Mouse (Mus musculus) lung, adult 2 months (tissue): ENCODE results near the gene Cd200r4. TPM values are rescaled to one million over a fixed set of nuclear protein-coding genes. Genes with fewer than 3 reads are reported as not detected.

ENCODE experiments used
- DNase-seq: peaks from one replicate; pipeline ENCODE4 v3.0.0; 2022
- H3K4me1 ChIP-seq: fragments of 200-500 bp; 2 replicates; pipeline ENCODE4 v1.6.1; 2011; ENCODE audit warnings: low read length; ENCODE audit not compliant: control insufficient read depth, insufficient read depth
- H3K4me3 ChIP-seq: fragments of 200-500 bp; replicated peaks from 2 replicates; pipeline ENCODE3; 2011; ENCODE audit warnings: low read depth, mild to moderate bottlenecking, control low read depth, low read length; ENCODE audit errors: extremely low read depth
- CTCF ChIP-seq: fragments of 200-500 bp; IDR thresholded peaks from 2 replicates; pipeline ENCODE4 v1.5.1; 2011; ENCODE audit warnings: mild to moderate bottlenecking, low read length, control low read depth; ENCODE audit not compliant: insufficient read depth
- POLR2A ChIP-seq: fragments of 200-500 bp; IDR thresholded peaks from 2 replicates; pipeline ENCODE4 v1.6.1; 2011; ENCODE audit warnings: low read depth, mild to moderate bottlenecking, control low read depth, low read length, borderline replicate concordance; ENCODE audit errors: extremely low read depth
- WGBS: fragments of 180-500 bp; shearing (Covaris S2); methylation state at CpG from one replicate; pipeline ENCODE4 v1.1.7; 2018; 5-methylcytosine and 5-hydroxymethylcytosine counted together
- polyA plus RNA-seq: library from polyadenylated mRNA; depleted of rRNA; stranded (reverse); fragments of >200 nt; gene quantifications from 2 replicates; pipeline ENCODE4 v1.2.3, GENCODE M21; 2012; rRNA removed

The Cd200r4 gene
- polyA plus RNA-seq, 1 experiment, result 6.9 TPM

- no peaks in the 10 kb centered on the region for H3K4me1 ChIP-seq
- DNase-seq, result no peak
- TF ChIP-seq POLR2A (no peak), CTCF (no peak)
- no peak overlapping the region for H3K4me3 ChIP-seq
- 29% methylated on average over 1 of the region's 1 CpGs for WGBS
Observed at GRCm38 (mm10) chr16:44875178-44875577, 63.6 kb downstream of the Cd200r4 start.

DNA sequence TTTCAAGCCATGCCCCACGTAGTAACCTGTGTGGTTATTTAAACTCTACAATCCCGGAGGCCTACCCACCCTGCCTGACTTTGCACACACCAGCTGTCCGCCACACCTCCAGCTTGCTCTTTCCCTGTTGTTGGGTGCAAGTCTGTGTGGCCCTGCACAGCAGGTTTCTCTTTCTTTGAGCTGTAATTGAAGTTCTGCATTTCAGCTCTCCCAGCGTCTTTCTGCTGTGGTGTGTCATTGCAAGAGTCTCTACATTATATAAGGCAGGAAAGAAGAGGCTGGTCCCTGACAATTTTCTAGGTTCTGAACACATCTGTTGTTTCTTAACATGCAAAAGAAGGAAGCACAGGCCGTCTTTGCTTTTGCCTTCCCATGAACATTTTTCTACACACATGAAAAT, 65.1 kb downstream of the Cd200r4 start:
- no peak for DNase-seq
- 60% methylated on average over 5 of the region's 5 CpGs for WGBS
- Histone ChIP-seq H3K4me1 (no peaks in the 10 kb centered on the region), H3K4me3 (no peak overlapping the region)
- TF ChIP-seq POLR2A (no peak), CTCF (no peak)

DNA sequence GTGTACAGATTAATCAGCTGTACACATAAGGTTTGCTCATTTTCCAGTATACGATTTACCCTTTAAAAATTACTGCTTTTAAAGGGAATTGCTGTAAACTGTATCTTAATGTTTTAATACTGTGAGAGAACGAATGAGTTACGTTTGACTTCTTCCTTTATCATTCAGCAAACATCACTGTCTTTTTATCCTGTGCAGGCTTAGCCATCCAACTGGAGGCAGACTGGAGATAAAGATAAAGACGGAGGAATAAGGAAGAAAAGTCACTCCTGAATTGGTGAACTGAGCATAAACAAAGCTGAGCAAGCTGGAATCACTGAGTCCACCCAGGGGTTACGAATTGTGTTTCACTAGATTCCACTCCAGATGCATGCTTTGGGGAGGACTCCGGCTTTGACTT, 66.1 kb downstream of the Cd200r4 start:
- TF ChIP-seq CTCF, result no peak
- no peak for TF ChIP-seq POLR2A
- 73% methylated on average over 6 of the region's 6 CpGs for WGBS
- no peak for DNase-seq
- no peaks in the 10 kb centered on the region for H3K4me1 ChIP-seq
- no peak overlapping the region for H3K4me3 ChIP-seq

Other genes with a start within 250 kb of the Cd200r4 start
- 3.1 and 3.2 TPM in 2 replicates for gene Nepro, start 87.4 kb upstream of the Cd200r4 start, polyA plus RNA-seq
- gene Gtpbp8, start 65.4 kb upstream of the Cd200r4 start, polyA plus RNA-seq, result 4.2 and 6.5 TPM in 2 replicates
- 1.9 and 2.7 TPM in 2 replicates for gene Cd200r1, start 46.0 kb upstream of the Cd200r4 start, polyA plus RNA-seq
- gene Cd200r2, start 55.4 kb downstream of the Cd200r4 start, polyA plus RNA-seq, result 0.11 TPM in 1 of 2 replicates, not detected in the other
- 0.19 and 0.38 TPM in 2 replicates for gene Cd200r3, start 131.9 kb downstream of the Cd200r4 start, polyA plus RNA-seq